Mouse (Mus musculus): ENCODE data around the gene Bpifa3. TPM values are rescaled to one million over a fixed set of nuclear protein-coding genes. Genes with fewer than 3 reads are reported as not detected.
"Not testable (repeated sequence)": the region's sequence is repeated elsewhere in the genome, so short reads cannot be mapped to it uniquely, and the experiment has no call there.

Gene Bpifa3
- not detected in 2 replicates for polyA plus RNA-seq (2015; fragmentation: Nextera tagmentation; extraction: Ambion mirVana)

GRCm38 (mm10) chr2:154130120-154130519 lies at the start of gene Bpifa3:
TSS of gene Bpifa3 (plus strand) at chr2:154130336.
- H3K4me2 ChIP-seq, result no peak within 1 kb of the TSS
- H3K27ac ChIP-seq, result no peak within 1 kb of the TSS
- H3K9ac ChIP-seq, result no peak within 1 kb of the TSS
- H3K27me3 ChIP-seq, result no peaks in the 10 kb centered on the region
- H3K36me3 ChIP-seq, result no peaks in the 10 kb centered on the region
- 52% methylated on average over 2 of the region's 2 CpGs for WGBS
- no peak within 1 kb of the TSS for H3K4me3 ChIP-seq (replicated peaks)
- H3K9me3 ChIP-seq (replicated peaks), result no peaks in the 10 kb centered on the region
- no peak for ATAC-seq (replicated peaks; ENCODE audit: low FRiP score)
- H3K4me1 ChIP-seq, result no peaks in the 10 kb centered on the region

GRCm38 (mm10) chr2:154097734-154098133 lies 32.4 kb upstream of the Bpifa3 start:
- no peak for ATAC-seq (replicated peaks; ENCODE audit: low FRiP score)
- 44% methylated on average over 1 of the region's 1 CpGs for WGBS
- no peak overlapping the region for H3K9ac ChIP-seq

DNA sequence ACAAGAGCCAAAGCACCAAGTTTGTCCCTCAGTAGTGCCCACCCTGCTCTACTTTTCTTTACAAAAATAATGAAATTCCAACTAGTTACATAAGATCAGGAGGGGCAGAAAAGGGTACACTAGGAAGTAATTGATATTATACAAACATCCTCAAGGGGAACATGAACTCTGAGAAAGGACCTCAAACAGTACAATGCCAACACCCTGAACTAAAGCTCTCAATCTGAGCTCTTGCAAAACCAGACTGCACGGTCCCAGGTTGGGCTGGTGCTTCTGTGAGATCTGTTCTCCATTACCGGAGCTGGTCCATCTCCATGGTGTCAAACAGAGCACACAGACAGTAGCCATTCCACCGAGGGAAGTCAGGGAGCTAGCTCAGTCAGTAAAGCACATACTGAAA lies 12.8 kb upstream of the Bpifa3 start:
- Histone ChIP-seq H3K4me3 (replicated peaks) (no peak overlapping the region), H3K4me2 (no peak overlapping the region), H3K27me3 (no peaks in the 10 kb centered on the region), H3K9me3 (replicated peaks) (no peaks in the 10 kb centered on the region), H3K27ac (no peak overlapping the region), H3K36me3 (no peaks in the 10 kb centered on the region), H3K4me1 (no peaks in the 10 kb centered on the region), H3K9ac (no peak overlapping the region)
- no peak for ATAC-seq (replicated peaks; ENCODE audit: low FRiP score)
- 80% methylated on average over 3 of the region's 3 CpGs for WGBS

More at GRCm38 (mm10) chr2:154097734-154098133, 32.4 kb upstream of the Bpifa3 start:
- Histone ChIP-seq H3K4me3 (replicated peaks) (no peak overlapping the region), H3K36me3 (no peaks in the 10 kb centered on the region), H3K27ac (no peak overlapping the region), H3K4me2 (no peak overlapping the region), H3K4me1 (no peaks in the 10 kb centered on the region), H3K27me3 (no peaks in the 10 kb centered on the region), H3K9me3 (replicated peaks) (no peaks in the 10 kb centered on the region)

DNA sequence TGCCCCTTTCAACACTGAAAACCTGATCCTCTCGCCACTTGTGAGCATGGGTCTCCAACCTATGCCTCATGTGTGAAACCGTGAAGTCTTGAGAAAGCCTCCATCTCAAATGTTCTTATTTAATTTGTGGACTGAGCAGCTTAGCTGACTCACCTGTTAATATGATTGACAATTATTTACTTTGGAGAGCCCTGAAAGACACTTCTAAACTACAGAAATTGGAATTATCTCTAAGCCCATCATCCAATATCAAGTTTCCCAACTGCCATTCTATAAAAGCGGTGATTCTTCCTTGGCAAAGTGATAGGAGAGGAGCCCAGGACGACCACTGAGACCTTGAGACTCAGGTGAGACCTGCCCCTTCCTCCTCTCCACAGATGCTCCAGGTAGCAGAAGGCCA lies 12.4 kb downstream of the Bpifa3 start, which contains the start of gene Bpifa1:
Bpifa1 (plus strand) TSS at position 301 of the 400 bp plus-strand sequence.
- no peak within 1 kb of the TSS for H3K9ac ChIP-seq
- H3K36me3 ChIP-seq, result no peaks in the 10 kb centered on the region
- no peaks in the 10 kb centered on the region for H3K9me3 ChIP-seq (replicated peaks)
- no peaks in the 10 kb centered on the region for H3K4me1 ChIP-seq
- no peaks in the 10 kb centered on the region for H3K27me3 ChIP-seq
- H3K27ac ChIP-seq, result no peak within 1 kb of the TSS
- WGBS, result 82% methylated on average over 4 of the region's 4 CpGs
- ATAC-seq (replicated peaks; ENCODE audit: low FRiP score), result no peak
- no peak within 1 kb of the TSS for H3K4me3 ChIP-seq (replicated peaks)
- no peak within 1 kb of the TSS for H3K4me2 ChIP-seq

DNA sequence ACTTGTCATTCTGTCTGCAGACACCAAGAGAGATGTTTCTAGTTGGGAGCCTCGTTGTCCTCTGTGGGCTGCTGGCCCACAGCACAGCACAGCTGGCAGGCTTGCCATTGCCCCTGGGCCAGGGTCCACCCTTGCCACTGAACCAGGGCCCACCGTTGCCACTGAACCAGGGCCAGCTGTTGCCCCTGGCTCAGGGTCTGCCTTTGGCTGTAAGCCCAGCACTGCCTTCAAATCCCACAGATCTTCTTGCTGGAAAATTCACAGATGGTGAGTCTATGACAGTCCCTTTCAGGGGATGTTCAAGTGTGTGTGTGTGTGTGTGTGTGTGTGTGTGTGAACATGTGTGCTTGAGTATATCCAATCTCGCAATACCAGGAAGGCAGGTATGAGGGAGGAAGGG lies 13.6 kb downstream of the Bpifa3 start:
- WGBS, result 66% methylated on average over 3 of the region's 3 CpGs
- no peak overlapping the region for H3K4me3 ChIP-seq (replicated peaks)
- H3K4me1 ChIP-seq, result no peaks in the 10 kb centered on the region
- no peak for ATAC-seq (replicated peaks; ENCODE audit: low FRiP score)
- no peak overlapping the region for H3K4me2 ChIP-seq
- H3K27me3 ChIP-seq, result no peaks in the 10 kb centered on the region
- no peak overlapping the region for H3K9ac ChIP-seq
- no peaks in the 10 kb centered on the region for H3K9me3 ChIP-seq (replicated peaks)
- no peak overlapping the region for H3K27ac ChIP-seq
- no peaks in the 10 kb centered on the region for H3K36me3 ChIP-seq

DNA sequence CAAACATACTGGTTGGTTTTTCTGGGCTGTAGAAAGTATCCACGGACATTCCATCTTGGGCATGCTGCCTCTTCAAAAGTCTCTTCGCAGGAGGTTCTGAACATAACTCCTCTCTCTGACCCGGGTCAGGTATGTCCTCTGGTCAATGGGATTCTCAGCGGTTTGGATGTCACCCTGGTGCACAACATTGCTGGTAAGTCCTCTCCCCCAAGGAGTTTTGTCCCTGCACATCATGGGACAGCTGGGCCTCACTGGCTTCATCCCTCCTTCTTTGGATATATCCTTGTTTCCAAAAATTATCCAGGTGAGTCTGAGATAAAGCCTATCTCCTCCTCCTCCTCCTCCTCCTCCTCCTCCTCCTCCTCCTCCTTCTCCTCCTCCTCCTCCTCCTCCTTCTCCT lies 17.4 kb downstream of the Bpifa3 start:
- no peak overlapping the region for H3K9ac ChIP-seq
- no peaks in the 10 kb centered on the region for H3K27me3 ChIP-seq
- no peak for ATAC-seq (replicated peaks; ENCODE audit: low FRiP score)
- no peak overlapping the region for H3K27ac ChIP-seq
- H3K9me3 ChIP-seq (replicated peaks), result no peaks in the 10 kb centered on the region
- no peak overlapping the region for H3K4me3 ChIP-seq (replicated peaks)
- no peaks in the 10 kb centered on the region for H3K36me3 ChIP-seq
- no peaks in the 10 kb centered on the region for H3K4me1 ChIP-seq
- 78% methylated on average over 4 of the region's 4 CpGs for WGBS
- H3K4me2 ChIP-seq, result no peak overlapping the region

- Histone ChIP-seq H3K9ac (no peak overlapping the region), H3K36me3 (no peaks in the 10 kb centered on the region), H3K9me3 (replicated peaks) (no peaks in the 10 kb centered on the region), H3K27ac (no peak overlapping the region), H3K4me2 (no peak overlapping the region), H3K27me3 (no peaks in the 10 kb centered on the region), H3K4me3 (replicated peaks) (no peak overlapping the region), H3K4me1 (no peaks in the 10 kb centered on the region)
- WGBS, result 39% methylated on average over 3 of the region's 3 CpGs
- no peak for ATAC-seq (replicated peaks; ENCODE audit: low FRiP score)
Measured at GRCm38 (mm10) chr2:154158433-154158832, 28.3 kb downstream of the Bpifa3 start.

DNA sequence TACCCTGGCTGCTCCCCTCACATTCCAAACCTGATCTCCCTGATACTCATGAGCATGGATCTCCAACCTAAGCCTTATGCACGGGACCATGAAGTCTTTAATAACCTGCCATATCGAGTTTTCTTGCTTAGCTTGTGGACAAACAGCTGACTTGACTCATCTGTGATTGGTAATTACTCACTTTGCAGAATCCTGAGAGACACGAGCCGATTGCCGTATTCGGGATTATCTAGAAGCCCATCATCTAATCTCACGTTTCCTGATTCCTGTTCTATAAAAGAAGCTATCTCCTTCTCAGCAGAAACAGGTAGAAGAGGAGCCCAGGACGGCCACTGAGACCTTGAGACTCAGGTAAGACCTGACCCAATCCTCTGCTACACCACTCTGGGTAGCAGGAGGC lies 32.2 kb downstream of the Bpifa3 start, which contains the start of gene Bpifa5:
Bpifa5 (plus strand) TSS at position 301 of the 400 bp plus-strand sequence.
- Histone ChIP-seq H3K9ac (no peak within 1 kb of the TSS), H3K4me2 (no peak within 1 kb of the TSS), H3K9me3 (replicated peaks) (no peaks in the 10 kb centered on the region), H3K27me3 (no peaks in the 10 kb centered on the region), H3K27ac (no peak within 1 kb of the TSS), H3K36me3 (no peaks in the 10 kb centered on the region), H3K4me1 (no peaks in the 10 kb centered on the region), H3K4me3 (replicated peaks) (no peak within 1 kb of the TSS)
- no peak for ATAC-seq (replicated peaks; ENCODE audit: low FRiP score)
- 81% methylated on average over 8 of the region's 8 CpGs for WGBS

DNA sequence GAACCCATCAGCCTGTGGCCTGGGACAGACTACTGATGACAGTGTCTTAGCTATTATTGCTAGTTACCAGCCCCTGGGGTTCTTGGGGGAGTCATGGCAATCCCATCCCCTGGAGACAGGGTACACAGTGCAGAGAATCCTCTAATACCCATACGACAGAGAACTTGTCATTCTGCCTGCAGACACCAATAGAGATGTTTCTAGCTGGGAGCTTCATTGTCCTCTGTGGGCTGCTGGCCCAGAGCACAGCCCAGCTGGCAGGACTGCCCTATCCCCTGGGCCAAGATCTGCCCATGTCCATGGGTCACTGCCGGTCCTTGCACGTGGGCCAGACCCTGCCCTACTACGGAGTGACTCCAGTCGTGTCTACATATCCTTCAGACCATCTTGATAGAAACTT lies 33.2 kb downstream of the Bpifa3 start:
- H3K4me1 ChIP-seq, result no peaks in the 10 kb centered on the region
- no peaks in the 10 kb centered on the region for H3K36me3 ChIP-seq
- H3K27ac ChIP-seq, result no peak overlapping the region
- H3K4me2 ChIP-seq, result no peak overlapping the region
- no peak for ATAC-seq (replicated peaks; ENCODE audit: low FRiP score)
- 87% methylated on average over 5 of the region's 5 CpGs for WGBS
- H3K9ac ChIP-seq, result no peak overlapping the region
- no peaks in the 10 kb centered on the region for H3K9me3 ChIP-seq (replicated peaks)
- H3K4me3 ChIP-seq (replicated peaks), result no peak overlapping the region
- no peaks in the 10 kb centered on the region for H3K27me3 ChIP-seq

- no peak overlapping the region for H3K4me3 ChIP-seq (replicated peaks)
- 47% methylated on average over 3 of the region's 3 CpGs for WGBS
- no peak overlapping the region for H3K9ac ChIP-seq
- no peaks in the 10 kb centered on the region for H3K36me3 ChIP-seq
- H3K27me3 ChIP-seq, result no peaks in the 10 kb centered on the region
- no peak overlapping the region for H3K4me2 ChIP-seq
- H3K9me3 ChIP-seq (replicated peaks), result no peaks in the 10 kb centered on the region
- no peak overlapping the region for H3K27ac ChIP-seq
- 0 out of 2 replicates have a peak, but pooled peaks cover 5% of the 10 kb centered on the region for H3K4me1 ChIP-seq
- 0 out of 2 replicates have a peak, but pooled peaks have one; percentile 15 for ATAC-seq (replicated peaks; ENCODE audit: low FRiP score)
Measured at GRCm38 (mm10) chr2:154169172-154169571, 39.0 kb downstream of the Bpifa3 start.

DNA sequence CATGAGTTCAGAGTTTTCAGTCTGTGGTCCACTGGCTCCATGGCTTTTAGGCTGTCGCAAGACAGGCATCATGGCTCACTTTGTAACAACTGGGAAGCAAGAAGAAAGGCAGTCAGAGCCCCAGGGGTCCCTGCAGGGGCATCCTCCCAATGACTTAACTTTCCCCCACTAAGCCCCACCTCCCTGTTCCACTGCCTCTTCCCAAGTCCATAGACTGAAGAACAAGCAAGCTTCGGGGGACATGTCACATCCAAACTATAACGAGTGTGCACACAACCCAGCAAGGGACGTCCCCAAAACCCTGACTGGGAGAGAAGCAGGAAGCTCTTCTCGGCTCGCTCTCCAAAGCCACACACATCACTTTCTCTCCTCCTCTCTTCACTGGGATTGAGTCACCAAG lies 41.5 kb downstream of the Bpifa3 start:
- Histone ChIP-seq H3K9me3 (replicated peaks) (no peaks in the 10 kb centered on the region), H3K4me1 (0 out of 2 replicates have a peak, but pooled peaks cover 5% of the 10 kb centered on the region), H3K9ac (no peak overlapping the region), H3K36me3 (no peaks in the 10 kb centered on the region), H3K27ac (no peak overlapping the region), H3K4me3 (replicated peaks) (no peak overlapping the region), H3K27me3 (no peaks in the 10 kb centered on the region), H3K4me2 (no peak overlapping the region)
- no peak for ATAC-seq (replicated peaks; ENCODE audit: low FRiP score)
- 72% methylated on average over 6 of the region's 6 CpGs for WGBS

DNA sequence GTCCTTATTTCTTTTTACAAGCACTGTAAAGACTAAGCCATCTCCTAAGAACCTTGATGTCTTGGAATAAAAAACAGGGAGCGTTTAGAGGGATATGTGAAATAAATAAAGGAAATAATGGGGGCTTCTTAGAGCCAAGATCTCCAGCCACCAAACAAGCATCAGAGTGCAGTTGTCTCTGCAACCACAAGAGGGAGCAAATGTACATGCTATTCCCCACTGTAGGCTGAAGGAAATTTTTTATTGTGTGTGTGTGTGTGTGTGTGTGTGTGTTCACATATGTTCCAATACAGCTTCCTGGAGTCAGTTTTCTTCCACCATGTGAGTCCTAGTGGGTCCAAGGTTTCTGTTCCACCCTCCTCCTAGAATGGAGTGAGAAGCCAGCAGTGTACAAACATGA lies 43.2 kb downstream of the Bpifa3 start:
- Histone ChIP-seq H3K4me2 (no peak overlapping the region), H3K4me3 (replicated peaks) (no peak overlapping the region), H3K27ac (no peak overlapping the region), H3K4me1 (0 out of 2 replicates have a peak, but pooled peaks cover 5% of the 10 kb centered on the region), H3K27me3 (no peaks in the 10 kb centered on the region), H3K36me3 (no peaks in the 10 kb centered on the region), H3K9ac (no peak overlapping the region), H3K9me3 (replicated peaks) (no peaks in the 10 kb centered on the region)
- ATAC-seq (replicated peaks; ENCODE audit: low FRiP score), result no peak
- WGBS, result 46% methylated on average over 1 of the region's 1 CpGs

DNA sequence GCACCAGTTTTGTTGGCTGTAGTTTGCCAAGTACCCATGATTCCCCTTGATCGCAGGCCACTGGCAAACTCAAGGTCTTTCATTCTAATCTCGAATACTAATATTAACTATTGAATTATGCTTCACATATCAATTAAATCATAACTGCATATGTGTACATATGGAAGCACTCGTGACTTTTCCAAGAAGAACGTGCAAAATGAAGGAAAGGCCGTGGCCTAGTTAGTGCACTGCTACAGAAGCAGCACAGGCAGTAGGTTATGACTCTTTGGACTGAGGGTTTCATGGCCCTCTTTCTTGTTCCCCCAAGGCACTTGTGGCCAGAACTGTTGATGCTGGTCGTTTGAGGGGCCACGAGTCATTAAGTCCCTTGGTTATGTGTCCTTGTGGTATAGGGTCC lies 51.8 kb downstream of the Bpifa3 start:
- not testable (repeated sequence) for H3K27me3 ChIP-seq; H3K36me3 ChIP-seq; H3K4me3 ChIP-seq (replicated peaks); H3K9ac ChIP-seq; H3K9me3 ChIP-seq (replicated peaks); H3K4me2 ChIP-seq; ATAC-seq (replicated peaks; ENCODE audit: low FRiP score); H3K27ac ChIP-seq; H3K4me1 ChIP-seq
- 80% methylated on average over 7 of the region's 7 CpGs for WGBS
